Mouse (Mus musculus) regulatory T cell (primary cell): ENCODE results near the gene Iqce.

Experiments used
- in situ Hi-C: fragments of 300-600 bp; cut with MboI, MseI; formaldehyde crosslinking; loops from one replicate; pipeline ENCODE4 v1.15.1; 2025; ENCODE audit warnings: high pct_unique_total_duplicates

Iqce gene

GRCm38 (mm10) chr5:140615321-140616109 lies 86.7 kb downstream of the Iqce start:
- in situ Hi-C loops = loop anchor here (5.0 kb wide), 1 partner anchor 73 kb away; no protein-coding TSS in a partner anchor

- in situ Hi-C loops = loop anchor here (5.0 kb wide), 3 partner anchors 48 to 1827 kb away; partner anchors contain the start of gene Grifin
These were observed 87.3 kb downstream of the Iqce start for GRCm38 (mm10) chr5:140614837-140615236.

- in situ Hi-C loops = loop anchor here (5.0 kb wide), 2 partner anchors 47 to 1828 kb away; partner anchors contain the start of gene Grifin
These were observed 88.0 kb downstream of the Iqce start for GRCm38 (mm10) chr5:140614141-140614540.

- in situ Hi-C loops = loop anchor here (5.0 kb wide), 2 partner anchors 45 to 1830 kb away; partner anchors contain the start of gene Grifin
These were observed 90.0 kb downstream of the Iqce start for GRCm38 (mm10) chr5:140612191-140612590.
